Mouse (Mus musculus) liver, postnatal 0 days (tissue): ENCODE data around the gene Kif4.

Experiments used
- CTCF ChIP-seq: sonication (generic); IDR thresholded peaks from 2 replicates; pipeline ENCODE4 v1.5.1; 2016; ENCODE audit warnings: antibody characterized with exemption, low read depth
- EP300 ChIP-seq: IDR thresholded peaks from 2 replicates; pipeline ENCODE4 v1.6.1; 2016; ENCODE audit warnings: antibody characterized with exemption, low read depth, mild to moderate bottlenecking

GRCm38 (mm10) chrX:100716173-100716572 is 90.6 kb downstream of the Kif4 start:
- TF ChIP-seq EP300, result no peak
- TF ChIP-seq CTCF, result no peak
